Mouse (Mus musculus) cerebellum, adult 9-11 months (tissue): ENCODE results near the gene Prrg3.
"Not testable (repeated sequence)": the region's sequence is repeated elsewhere in the genome, so short reads cannot be mapped to it uniquely, and the experiment has no call there.

Experiments
- DNase-seq: peaks from one replicate; pipeline ENCODE4 v3.0.0; 2022

Prrg3 gene

DNA sequence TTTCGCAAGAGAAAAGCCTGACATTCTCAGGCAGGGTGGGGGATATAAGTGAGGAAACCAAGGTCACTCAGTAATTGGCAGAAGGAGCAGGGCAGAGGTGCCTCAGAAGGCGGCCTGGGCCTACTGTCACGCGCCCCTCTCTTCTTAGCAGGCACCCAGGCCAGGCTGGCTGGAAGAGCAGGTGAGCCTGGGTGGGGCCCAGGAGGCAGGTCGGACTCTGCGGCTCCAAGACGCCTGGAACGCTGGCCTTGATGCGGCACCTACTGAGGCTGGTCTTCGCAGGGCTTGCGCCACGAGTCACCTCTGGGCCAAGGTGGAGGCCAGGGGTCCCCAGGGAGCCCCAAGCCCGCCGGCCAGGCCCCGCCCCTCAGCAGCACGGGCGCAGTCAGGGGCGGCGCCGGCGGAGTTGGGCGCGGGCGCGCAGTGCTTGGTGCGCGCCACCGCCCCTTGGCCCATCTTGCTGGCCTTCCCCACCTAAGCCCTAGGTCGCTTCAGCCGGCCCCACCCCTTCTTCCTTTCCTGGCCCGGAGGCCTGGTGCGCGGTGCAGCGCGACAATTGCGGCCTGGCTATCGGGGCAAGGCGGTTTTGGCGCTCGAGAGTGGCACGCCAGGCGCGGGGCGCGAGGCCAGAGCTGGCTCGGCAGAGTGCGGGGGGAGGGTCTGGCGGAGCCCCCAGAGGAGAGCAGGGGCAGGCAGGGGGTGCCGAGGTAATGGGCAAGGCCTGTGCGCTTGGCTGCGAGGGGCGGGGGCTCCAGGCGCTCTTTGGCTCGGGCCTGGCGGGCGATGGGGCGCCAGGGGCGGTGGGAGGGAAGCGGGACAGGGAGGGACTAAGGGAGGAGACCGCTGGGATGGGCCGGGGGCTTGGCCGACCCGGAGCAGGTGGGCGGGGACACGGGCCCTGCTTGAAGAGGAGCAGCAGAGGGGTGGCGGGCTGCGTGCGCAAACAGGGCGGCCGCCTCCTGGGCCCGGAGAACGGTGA is at the start of gene Prrg3:
Prrg3 (plus strand) TSS at position 552 of the 979 bp plus-strand sequence.
- DNase-seq, result peak; percentile 43

DNA sequence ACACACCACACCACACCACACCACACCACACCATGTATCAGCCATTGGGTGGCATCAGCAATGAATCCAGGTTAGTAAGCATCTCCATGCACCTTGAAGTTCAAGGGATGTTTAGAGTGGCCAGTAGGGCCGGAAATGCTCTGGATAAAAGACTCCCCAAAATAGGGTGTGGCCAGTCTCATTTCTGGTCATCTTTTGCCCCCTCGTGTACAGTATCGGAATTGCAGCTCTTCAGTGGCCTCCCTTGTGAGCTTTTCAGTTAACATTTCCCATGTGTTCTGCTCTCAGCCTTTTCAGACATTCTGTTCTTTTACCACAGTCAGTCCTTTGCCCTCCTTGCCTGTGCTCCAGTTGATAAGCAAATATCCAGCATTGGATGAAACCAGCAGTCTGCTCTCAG is 15.8 kb upstream of the Prrg3 start:
- DNase-seq, result peak; percentile 3

- no peak for DNase-seq
Measured at GRCm38 (mm10) chrX:71958366-71958765, 4.1 kb upstream of the Prrg3 start.

DNA sequence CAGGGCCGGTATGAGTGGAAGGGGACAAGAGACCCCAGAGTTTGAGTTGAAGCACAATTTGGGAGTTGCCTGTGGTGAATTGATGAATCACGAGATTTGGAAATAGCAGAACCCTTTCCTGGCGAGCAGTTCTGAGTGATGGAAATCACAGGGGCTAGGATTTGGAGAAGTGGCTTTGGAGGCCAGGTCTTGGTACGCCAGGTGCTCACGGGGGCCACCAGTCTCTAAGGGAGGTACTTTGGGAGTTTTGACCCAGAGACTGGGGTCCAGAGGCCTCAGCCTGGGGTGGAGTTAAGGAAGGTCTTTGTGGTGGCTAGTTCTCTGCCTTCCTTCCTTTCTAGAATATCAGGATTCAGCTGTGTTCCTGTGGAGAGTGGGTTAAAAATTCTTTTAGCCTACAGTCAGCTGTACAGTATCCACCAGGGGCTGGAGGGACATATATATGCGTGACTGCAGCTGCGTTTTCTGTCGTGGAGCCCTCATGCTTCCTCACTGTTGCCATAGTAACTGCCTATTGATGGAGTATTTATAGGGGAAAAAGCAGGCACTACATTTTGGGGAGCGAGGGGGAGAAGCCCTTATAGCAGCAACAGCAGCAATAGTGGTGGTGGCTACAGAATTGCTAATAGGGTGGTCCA is 970 bp downstream of the Prrg3 start:
- DNase-seq, result no peak

GRCm38 (mm10) chrX:71968216-71968615 is 5.8 kb downstream of the Prrg3 start:
- DNase-seq, result no peak

GRCm38 (mm10) chrX:71968816-71969215 is 6.4 kb downstream of the Prrg3 start:
- no peak for DNase-seq

DNA sequence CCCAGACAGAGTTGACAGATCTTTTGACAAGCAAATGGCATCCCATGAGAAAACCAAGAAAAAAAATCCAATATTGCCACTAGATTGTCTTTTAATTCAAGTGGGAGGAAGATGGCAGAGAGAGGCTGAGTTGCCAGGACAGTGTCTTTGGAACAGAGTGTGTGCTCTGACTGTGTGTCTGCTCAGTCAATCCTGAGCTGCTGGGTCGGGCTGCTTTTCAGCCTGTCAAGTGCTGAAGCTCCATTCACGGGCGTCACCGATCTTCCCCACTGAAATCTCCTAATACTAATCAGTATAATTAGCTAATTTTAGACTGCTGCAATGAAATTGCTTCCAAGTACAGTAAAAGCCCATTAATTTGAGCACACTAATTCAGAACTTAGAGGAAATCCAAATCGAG is 8.9 kb downstream of the Prrg3 start:
- DNase-seq, result no peak

DNA sequence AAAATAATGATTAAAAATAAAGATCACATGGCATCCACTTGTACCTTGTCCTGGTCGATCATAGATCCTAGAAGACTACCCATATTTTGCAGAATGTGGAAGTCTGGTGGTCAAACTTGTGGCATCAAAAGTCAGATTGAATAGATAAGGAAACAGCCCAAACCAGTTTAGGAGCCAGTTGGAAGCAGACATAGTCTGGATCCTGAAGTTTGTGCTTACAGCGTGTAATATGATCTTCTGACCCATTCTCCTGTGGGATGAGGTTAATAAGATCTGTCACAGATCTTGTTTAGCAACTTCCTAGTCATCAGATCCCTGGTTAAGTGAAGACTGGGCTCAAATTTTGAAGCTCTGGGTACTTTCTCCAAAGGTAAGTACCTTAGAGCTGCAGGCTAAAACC is 10.3 kb downstream of the Prrg3 start, which contains the start of gene Fate1:
Fate1 (plus strand) TSS at position 301 of the 400 bp plus-strand sequence.
- DNase-seq, result no peak

DNA sequence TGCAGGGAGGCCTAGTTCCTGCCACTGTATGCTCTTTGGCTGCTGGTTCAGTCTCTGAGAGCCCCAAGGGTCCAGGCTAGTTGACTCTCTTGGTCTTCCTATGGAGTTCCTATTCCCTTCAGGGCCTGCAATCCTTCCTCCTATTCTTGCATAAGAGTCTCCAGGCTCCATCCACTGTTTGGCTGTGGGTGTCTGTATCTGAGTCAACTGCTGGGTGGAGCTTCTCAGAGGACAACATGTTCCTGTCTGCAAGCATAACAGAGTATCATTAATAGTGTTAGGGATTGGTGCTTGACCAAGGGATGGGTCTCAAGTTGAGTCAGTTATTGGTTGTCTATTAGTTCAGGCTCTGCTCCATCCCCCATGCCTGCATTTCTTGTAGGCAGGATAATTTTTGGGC is 15.3 kb downstream of the Prrg3 start:
- not testable (repeated sequence) for DNase-seq

DNA sequence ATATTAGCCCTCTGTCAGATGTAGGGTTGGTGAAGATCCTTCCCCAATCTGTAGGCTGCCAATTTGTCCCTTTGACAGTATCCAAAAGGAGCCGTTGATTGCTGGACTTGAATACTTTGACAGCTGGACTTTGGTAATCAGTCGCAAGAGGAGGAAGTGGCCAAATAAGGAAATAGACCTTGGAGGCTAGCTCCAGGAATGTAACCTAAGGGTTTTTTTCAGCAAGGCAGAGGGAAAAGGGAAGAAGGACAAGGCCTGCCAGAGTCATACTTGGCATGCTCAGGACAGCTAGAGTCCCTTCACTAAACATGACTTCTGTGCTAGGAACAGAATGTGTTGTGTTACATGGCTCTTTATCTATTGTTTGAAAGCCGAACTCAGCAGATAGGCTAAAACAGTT is 18.0 kb downstream of the Prrg3 start:
- DNase-seq, result no peak

DNA sequence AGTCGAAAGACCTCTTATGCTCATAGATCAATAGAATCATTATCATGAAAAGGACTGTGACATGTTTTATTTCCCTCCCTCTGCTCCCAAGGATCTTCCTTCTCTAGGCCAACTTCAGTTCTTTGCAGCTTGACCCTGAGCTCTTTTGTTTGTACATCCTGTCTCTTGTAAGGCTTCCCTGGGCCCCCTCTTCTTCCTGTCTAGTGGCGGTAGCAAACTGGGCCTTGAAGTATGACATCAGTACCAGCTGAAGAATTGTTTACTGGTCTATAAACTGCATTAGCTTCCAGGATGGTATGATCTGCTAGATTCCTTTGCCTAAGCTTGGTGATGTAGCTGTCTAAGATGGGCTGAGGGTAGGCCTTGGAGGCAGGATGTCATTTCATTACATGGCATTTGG is 18.9 kb downstream of the Prrg3 start:
- DNase-seq, result no peak

DNA sequence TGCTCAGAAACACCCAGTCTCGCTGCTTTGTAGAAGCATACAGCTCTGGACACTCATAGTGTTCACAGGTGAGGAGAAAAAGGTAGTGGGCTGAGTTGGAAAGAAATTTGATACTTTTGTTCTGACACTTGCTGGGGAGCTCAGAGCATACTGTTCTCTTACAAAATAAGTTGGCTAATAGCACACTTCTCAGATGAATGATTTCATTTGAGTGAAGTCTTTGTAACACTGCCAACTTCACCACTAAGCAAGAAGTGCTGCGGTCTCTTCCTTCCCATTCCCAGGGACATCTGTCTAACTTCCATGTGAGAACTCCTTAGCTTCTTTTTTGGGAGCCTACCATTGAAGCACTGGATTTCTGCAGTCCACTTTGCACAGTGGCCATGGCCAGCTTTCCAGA is 20.8 kb downstream of the Prrg3 start:
- no peak for DNase-seq

DNA sequence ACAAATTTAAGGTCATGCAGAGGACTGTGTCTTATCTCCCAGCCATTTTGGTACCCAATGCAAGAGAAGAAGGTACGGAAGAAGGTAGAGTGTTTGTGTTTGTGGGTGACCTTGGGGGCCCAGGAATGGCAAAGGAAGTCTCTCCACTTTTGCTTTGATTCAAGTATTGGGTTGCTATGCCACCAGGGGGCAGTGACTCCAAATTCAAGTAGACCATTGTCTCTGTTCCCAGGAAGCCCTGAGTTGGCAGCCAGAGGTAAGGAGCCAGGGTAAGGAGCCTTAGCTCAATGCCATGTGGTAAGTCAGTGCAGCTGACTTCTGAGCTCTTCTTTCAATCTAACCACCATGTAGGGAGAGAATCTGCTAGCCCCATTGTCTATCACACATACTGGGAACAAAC is 21.4 kb downstream of the Prrg3 start:
- no peak for DNase-seq

DNA sequence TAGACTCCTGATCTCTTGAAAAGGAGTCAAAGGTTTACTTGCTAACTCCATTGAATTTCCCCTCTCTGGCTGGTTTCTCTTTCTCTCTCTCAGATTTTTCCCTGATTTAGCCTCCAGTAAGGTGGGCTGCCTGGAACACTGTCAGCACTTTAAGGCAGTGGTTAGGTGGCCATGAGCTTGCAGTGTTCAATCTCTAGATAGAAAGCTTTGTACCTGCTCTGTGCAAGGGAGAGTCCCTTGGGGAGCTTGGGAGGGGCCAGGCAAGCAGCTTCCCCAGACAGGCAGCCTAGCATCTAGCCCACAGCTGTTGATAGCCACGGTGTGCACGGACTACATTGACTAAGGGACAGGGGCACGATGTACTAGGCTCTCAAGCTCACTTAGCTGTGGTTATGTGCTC is 29.1 kb downstream of the Prrg3 start, which contains the start of gene Cnga2:
Cnga2 (plus strand) TSS at position 301 of the 400 bp plus-strand sequence.
- no peak for DNase-seq

GRCm38 (mm10) chrX:71995972-71996371 is 33.5 kb downstream of the Prrg3 start:
- no peak for DNase-seq

DNA sequence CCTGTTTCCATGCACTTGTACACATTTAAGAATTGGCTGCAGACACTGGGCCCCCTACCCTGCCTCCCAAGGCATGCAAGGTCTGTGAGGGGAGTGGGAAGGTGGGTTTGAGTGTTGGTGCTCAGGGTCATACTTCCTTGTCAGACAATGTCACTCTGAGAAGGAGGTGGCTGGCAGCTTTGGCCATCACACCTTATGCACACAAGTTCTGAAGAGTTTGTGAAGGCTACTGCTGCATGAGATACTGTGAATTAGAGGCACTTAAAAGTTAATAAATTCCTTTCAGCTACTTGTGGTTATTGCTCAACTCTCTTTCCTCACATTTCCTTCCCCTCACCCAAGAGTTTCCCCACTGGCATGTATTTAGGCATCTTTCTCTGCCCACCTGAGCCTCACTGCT is 47.5 kb downstream of the Prrg3 start:
- no peak for DNase-seq

DNA sequence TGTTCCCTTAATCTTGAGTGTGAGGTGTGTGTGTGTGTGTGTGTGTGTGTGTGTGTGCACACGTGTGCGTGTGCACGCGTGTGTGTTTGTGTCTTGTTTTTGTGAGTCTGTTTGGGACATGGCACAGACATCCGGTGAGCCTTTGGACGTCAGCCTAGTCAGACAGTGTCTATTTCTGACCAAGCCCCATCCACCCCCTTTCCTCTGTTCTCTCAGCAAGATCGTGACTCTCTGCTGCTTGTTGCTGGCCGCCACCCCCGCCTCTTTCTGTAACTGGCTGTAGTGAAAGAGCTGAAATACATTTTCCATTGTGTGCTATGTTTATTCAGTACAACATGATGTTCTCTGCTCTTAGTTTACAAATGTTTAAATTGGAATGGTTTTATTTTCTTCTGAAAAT is 49.8 kb downstream of the Prrg3 start:
- peak; percentile 3 for DNase-seq

GRCm38 (mm10) chrX:72012804-72013203 is 50.4 kb downstream of the Prrg3 start:
- no peak for DNase-seq

GRCm38 (mm10) chrX:72022241-72022640 is 59.8 kb downstream of the Prrg3 start:
- DNase-seq, result no peak
